Mouse (Mus musculus) layer of hippocampus, postnatal 25 days (tissue): ENCODE data around the gene Zfp664. TPM values are rescaled to one million over a fixed set of nuclear protein-coding genes. Genes with fewer than 3 reads are reported as not detected.
A peak's percentile ranks its signal among the peaks of the same experiment; 100 is the strongest.

Experiments
- DNase-seq, 2 experiments: peaks; one replicate each; pipeline ENCODE4 v3.0.0; 2022; ENCODE audit warnings: mixed read lengths in 2 of 2, low spot score in 1 of 2; ENCODE audit errors: extremely low spot score in 1 of 2
- total RNA-seq, 2 experiments: library from RNA; stranded (reverse); gene quantifications; 2 replicates each; pipeline ENCODE4 v1.2.3; 2021

Zfp664 gene
- 10 to 100 TPM; 60.8 to 68.3 TPM for total RNA-seq

GRCm38 (mm10) chr5:124862013-124862866, at the start of gene Zfp664, which contains the start of gene Ccdc92:
TSS of gene Zfp664 (plus strand) at chr5:124862691.
TSS of gene Ccdc92 (minus strand) at chr5:124862424.
- DNase-seq: peak; percentile 89 to 92

GRCm38 (mm10) chr5:124814797-124815196, 47.7 kb upstream of the Zfp664 start:
- DNase-seq: no peak

GRCm38 (mm10) chr5:124817050-124817449, 45.4 kb upstream of the Zfp664 start:
- no peak for DNase-seq

- no peak for DNase-seq
Measured at GRCm38 (mm10) chr5:124822128-124822894, 40.2 kb upstream of the Zfp664 start.

- no peak for DNase-seq
Measured at GRCm38 (mm10) chr5:124830331-124830730, 32.2 kb upstream of the Zfp664 start.

- DNase-seq: no peak
Measured at GRCm38 (mm10) chr5:124835218-124835617, 27.3 kb upstream of the Zfp664 start.

- DNase-seq: no peak
Measured at GRCm38 (mm10) chr5:124836075-124836474, 26.4 kb upstream of the Zfp664 start.

GRCm38 (mm10) chr5:124836621-124837020, 25.9 kb upstream of the Zfp664 start:
- peak in 1 of 2 experiments; percentile 15 for DNase-seq

GRCm38 (mm10) chr5:124840202-124840601, 22.3 kb upstream of the Zfp664 start:
- no peak for DNase-seq

GRCm38 (mm10) chr5:124840669-124841068, 21.8 kb upstream of the Zfp664 start:
- DNase-seq: no peak

- no peak for DNase-seq
Measured at GRCm38 (mm10) chr5:124843386-124843785, 19.1 kb upstream of the Zfp664 start.

GRCm38 (mm10) chr5:124844929-124845328, 17.6 kb upstream of the Zfp664 start:
- DNase-seq: no peak

GRCm38 (mm10) chr5:124847014-124847413, 15.5 kb upstream of the Zfp664 start:
- no peak for DNase-seq

- no peak for DNase-seq
Measured at GRCm38 (mm10) chr5:124848994-124849393, 13.5 kb upstream of the Zfp664 start.

- DNase-seq: no peak
Measured at GRCm38 (mm10) chr5:124851572-124851971, 10.9 kb upstream of the Zfp664 start.

GRCm38 (mm10) chr5:124852294-124852693, 10.2 kb upstream of the Zfp664 start:
- DNase-seq: no peak

- DNase-seq: no peak
Measured at GRCm38 (mm10) chr5:124853079-124853478, 9.4 kb upstream of the Zfp664 start.

GRCm38 (mm10) chr5:124854202-124854601, 8.3 kb upstream of the Zfp664 start:
- no peak for DNase-seq

GRCm38 (mm10) chr5:124860013-124860412, 2.5 kb upstream of the Zfp664 start:
- peak in 1 of 2 experiments; percentile 16 for DNase-seq

- peak in 1 of 2 experiments; percentile 34 for DNase-seq
Measured at GRCm38 (mm10) chr5:124861463-124861862, 1.0 kb upstream of the Zfp664 start.
